ENCODE assay signal across 8 mouse cellular contexts in genomic region chr6:88752711-88753219, GRCm38 (mm10). TPM values are rescaled to one million over a fixed set of nuclear protein-coding genes. Genes with fewer than 3 reads are reported as not detected.
DNase-seq lines count a peak whose midpoint lies in the region; ATAC-seq and TF ChIP-seq lines count a peak whose summit lies in the region.

No protein-coding gene starts in this region.

- no peaks in the 10 kb centered on the region for H3K27me3 ChIP-seq in embryonic facial prominence, embryonic 15.5 days
- H3K27me3 ChIP-seq in hindbrain, postnatal 0 days (ENCODE audit: insufficient read depth, low read length): no peaks in the 10 kb centered on the region
- H3K27me3 ChIP-seq in midbrain, embryonic 12.5 days: peaks cover 4% of the 10 kb centered on the region; the same call in 1 of the 2 replicates

- 0 out of 2 replicates have a peak overlapping the region, but pooled peaks have one; percentile 28 for H3K27ac ChIP-seq in embryonic facial prominence, embryonic 15.5 days (replicated peaks)
- H3K27ac ChIP-seq in hindbrain, postnatal 0 days: peak overlapping the region; percentile 52; the same call in 1 of the 2 replicates
- 0 out of 2 replicates have a peak overlapping the region, but pooled peaks have one; percentile 35 for H3K27ac ChIP-seq in midbrain, embryonic 12.5 days (replicated peaks)

- H3K9me3 ChIP-seq in embryonic facial prominence, embryonic 15.5 days (replicated peaks): no peaks in the 10 kb centered on the region
- H3K9me3 ChIP-seq in hindbrain, postnatal 0 days (ENCODE audit: low read length): no peaks in the 10 kb centered on the region
- H3K9me3 ChIP-seq in midbrain, embryonic 12.5 days: no peaks in the 10 kb centered on the region

- no peak overlapping the region for H3K9ac ChIP-seq in embryonic facial prominence, embryonic 15.5 days
- H3K9ac ChIP-seq in hindbrain, postnatal 0 days (replicated peaks; ENCODE audit: low read length): no peak overlapping the region
- H3K9ac ChIP-seq in midbrain, embryonic 12.5 days (replicated peaks): no peak overlapping the region

- WGBS in embryonic facial prominence, embryonic 15.5 days: 37% methylated on average over 5 of the region's 5 CpGs
- 30% methylated on average over 5 of the region's 5 CpGs for WGBS in hindbrain, postnatal 0 days
- 28% methylated on average over 5 of the region's 5 CpGs for WGBS in midbrain, embryonic 12.5 days

- peak; percentile 62 to 79 for DNase-seq in left cerebral cortex, postnatal 14 days (ENCODE audit: low spot score in 2 of 2)
- no peak for DNase-seq in left cerebral cortex, adult 18-20 months (ENCODE audit: low spot score in 2 of 2)
- peak; percentile 50 for DNase-seq in hindbrain, postnatal 0 days (ENCODE audit: low spot score)
- no peak for DNase-seq in urinary bladder, adult 18-20 months (ENCODE audit: low spot score in 2 of 2)
- no peak for DNase-seq in gastrocnemius, adult 18-20 months (ENCODE audit: low spot score)
- no peak for DNase-seq in adrenal gland, adult 8-10 months

- ATAC-seq in embryonic facial prominence, embryonic 15.5 days (ENCODE audit: insufficient number of reproducible peaks, low FRiP score, low TSS enrichment, low read depth): peak; percentile 43
- peak; percentile 77 for ATAC-seq in hindbrain, postnatal 0 days
- peak; percentile 60 for ATAC-seq in midbrain, embryonic 12.5 days (ENCODE audit: low FRiP score, low read depth)

- H3K4me3 ChIP-seq in embryonic facial prominence, embryonic 15.5 days (replicated peaks): no peak overlapping the region
- H3K4me3 ChIP-seq in hindbrain, postnatal 0 days (ENCODE audit: low read length): no peak overlapping the region
- no peak overlapping the region for H3K4me3 ChIP-seq in midbrain, embryonic 12.5 days

- H3K4me2 ChIP-seq in embryonic facial prominence, embryonic 15.5 days (replicated peaks): no peak overlapping the region
- no peak overlapping the region for H3K4me2 ChIP-seq in hindbrain, postnatal 0 days (ENCODE audit: low read depth, low read length)
- no peak overlapping the region for H3K4me2 ChIP-seq in midbrain, embryonic 12.5 days (replicated peaks)

- intact Hi-C loops in left cerebral cortex, postnatal 14 days (cut with DNase I): no loop called here

- peak; percentile 32 for TF ChIP-seq CTCF in hindbrain, postnatal 0 days (IDR thresholded peaks at IDR 0.05; ENCODE audit: low read depth)

- peaks cover 12% of the 10 kb centered on the region for H3K4me1 ChIP-seq in embryonic facial prominence, embryonic 15.5 days
- H3K4me1 ChIP-seq in hindbrain, postnatal 0 days (ENCODE audit: insufficient read depth, low read length): peaks cover 5% of the 10 kb centered on the region; the same call in 1 of the 2 replicates
- H3K4me1 ChIP-seq in midbrain, embryonic 12.5 days: peaks cover 14% of the 10 kb centered on the region

- H3K36me3 ChIP-seq in embryonic facial prominence, embryonic 15.5 days: no peaks in the 10 kb centered on the region
- no peaks in the 10 kb centered on the region for H3K36me3 ChIP-seq in hindbrain, postnatal 0 days (ENCODE audit: insufficient read depth, low read length)
- H3K36me3 ChIP-seq in midbrain, embryonic 12.5 days: no peaks in the 10 kb centered on the region

RNA-seq across cellular contexts. Expression of gene Mgll, which starts 28.6 kb away (rescaled TPM):
- 100 to 1,000 TPM; 152 to 153 TPM for total RNA-seq in left cerebral cortex, postnatal 14 days (2021)
- total RNA-seq in left cerebral cortex, adult 18-20 months (2021): 100 to 1,000 TPM; 162 to 172 TPM
- 28.7 and 31.6 TPM in 2 replicates for polyA plus RNA-seq in embryonic facial prominence, embryonic 15.5 days (2015; fragmentation: Nextera tagmentation; extraction: Ambion mirVana)
- 105 and 126 TPM in 2 replicates for total RNA-seq in hindbrain, postnatal 0 days (2014; rRNA removed)
- polyA plus RNA-seq in hindbrain, postnatal 0 days (2015; fragmentation: Nextera tagmentation; extraction: Ambion mirVana): 148 and 158 TPM in 2 replicates
- polyA plus RNA-seq in midbrain, embryonic 12.5 days (2016; fragmentation: Nextera tagmentation; extraction: Ambion mirVana): 1.1 and 2.2 TPM in 2 replicates
- total RNA-seq in gastrocnemius, adult 18-20 months (2021): 10 to 100 TPM; 25.2 to 45.8 TPM
- total RNA-seq in adrenal gland, adult 8-10 months (2022): 100 to 1,000 TPM in 3 of 4 experiments, 10 to 100 TPM in 1; 99.2 to 165 (median 135) TPM

Comparison
In these comparisons a context has a peak if more than half of its experiments do, and no peak if none do; other contexts are left out.
1. DNase-seq: peak in left cerebral cortex, postnatal 14 days (2 of 2) and hindbrain, postnatal 0 days (single experiment); none in left cerebral cortex, adult 18-20 months (0 of 2), urinary bladder, adult 18-20 months (0 of 2), gastrocnemius, adult 18-20 months (single experiment) and adrenal gland, adult 8-10 months (single experiment).
2. Peak in every context shown above with its lines, with median percentiles within 50 percentile points of each other: ATAC-seq and H3K27ac ChIP-seq.